Mouse (Mus musculus): ENCODE measurements around the gene Mmrn1. TPM values are rescaled to one million over a fixed set of nuclear protein-coding genes. Genes with fewer than 3 reads are reported as not detected.

Gene Mmrn1
- total RNA-seq, 1 experiment = not detected

DNA sequence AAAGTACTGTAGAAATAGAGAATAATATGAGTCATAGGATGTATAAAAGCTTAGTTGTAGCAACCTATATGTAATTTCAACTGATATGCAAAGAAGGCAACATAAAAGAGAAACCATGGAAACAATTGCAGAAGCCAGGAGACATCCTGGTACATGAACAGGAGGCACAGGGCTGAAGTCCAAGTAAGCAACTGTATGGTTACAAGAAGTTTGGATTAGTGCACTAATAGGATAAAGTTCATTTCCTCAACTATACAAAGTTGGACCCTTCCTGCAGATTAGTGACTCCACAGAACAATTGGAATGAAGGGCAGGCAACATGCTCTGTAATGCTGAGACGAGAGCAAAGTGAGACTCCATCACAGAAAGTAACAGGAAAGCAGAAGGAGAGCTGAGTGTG is 59.6 kb downstream of the Mmrn1 start:
- Histone ChIP-seq H3K4me3 (ENCODE audit: insufficient read depth in 1 of 2, low read depth in 1 of 2, low read length in 2 of 2, poor library complexity in 1 of 2, severe bottlenecking in 1 of 2) (no peak overlapping the region), H3K27ac (ENCODE audit: insufficient read depth, low read depth, low read length, poor library complexity, severe bottlenecking) (no peak overlapping the region), H3K9ac (ENCODE audit: insufficient read depth, low read depth, low read length, poor library complexity, severe bottlenecking) (no peak overlapping the region), H3K9me3 (ENCODE audit: control insufficient read depth, insufficient read depth, low read depth, low read length) (no peaks in the 10 kb centered on the region), H3K36me3 (ENCODE audit: control insufficient read depth, insufficient read depth, low read length, poor library complexity, severe bottlenecking) (no peaks in the 10 kb centered on the region), H3K4me1 (ENCODE audit: control insufficient read depth in 2 of 2, insufficient read depth in 2 of 2, low read length in 2 of 2, poor library complexity in 1 of 2) (no peaks in the 10 kb centered on the region)
- in situ Hi-C loops (cut with MboI; ENCODE audit: low sequenced_read_pairs in 2 of 2, unreplicated experiment in 2 of 2) = loop anchor here (10.0 to 25.0 kb wide), 2 partner anchors 303 to 320 kb away; no protein-coding TSS in a partner anchor
- DNase-seq (ENCODE audit: low read depth, low spot score) = no peak
- no peak for TF ChIP-seq CHD2 (IDR thresholded peaks at IDR 0.05; ENCODE audit: low read depth, low read length)
- TF ChIP-seq ZNF384 (IDR thresholded peaks at IDR 0.05; ENCODE audit: low read depth, low read length) = no peak
- no peak for TF ChIP-seq ZC3H11A (IDR thresholded peaks at IDR 0.05; ENCODE audit: borderline replicate concordance, low read depth, low read length)
- no peak for TF ChIP-seq HCFC1 (IDR thresholded peaks at IDR 0.05; ENCODE audit: borderline replicate concordance, insufficient read depth, low read length)
- no peak for TF ChIP-seq MAFK (IDR thresholded peaks at IDR 0.05; ENCODE audit: insufficient read depth, low read depth, low read length)

DNA sequence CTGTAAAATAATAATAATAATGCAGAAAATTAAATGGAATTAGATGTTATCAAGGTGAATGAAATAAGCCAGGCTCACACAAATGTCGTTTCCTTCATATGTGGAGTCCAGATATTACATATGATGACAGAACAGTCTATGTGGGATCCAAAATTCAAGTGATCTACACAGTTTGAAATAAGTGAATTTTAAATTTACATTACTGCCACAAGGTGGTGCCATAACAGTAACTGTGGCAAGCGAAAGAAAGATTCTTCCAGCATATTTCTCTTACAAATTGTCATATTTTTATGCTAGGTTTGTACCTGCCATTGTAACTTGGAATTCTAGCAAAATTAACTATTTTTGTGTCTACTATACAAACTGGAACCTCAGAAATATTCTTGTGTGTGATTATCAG is 61.1 kb downstream of the Mmrn1 start:
- H3K36me3 ChIP-seq (ENCODE audit: control insufficient read depth, insufficient read depth, low read length, poor library complexity, severe bottlenecking) = no peaks in the 10 kb centered on the region
- no peak overlapping the region for H3K4me3 ChIP-seq (ENCODE audit: insufficient read depth in 1 of 2, low read depth in 1 of 2, low read length in 2 of 2, poor library complexity in 1 of 2, severe bottlenecking in 1 of 2)
- H3K9me3 ChIP-seq (ENCODE audit: control insufficient read depth, insufficient read depth, low read depth, low read length) = no peaks in the 10 kb centered on the region
- TF ChIP-seq ZC3H11A (IDR thresholded peaks at IDR 0.05; ENCODE audit: borderline replicate concordance, low read depth, low read length) (peak; percentile 32), HCFC1 (IDR thresholded peaks at IDR 0.05; ENCODE audit: borderline replicate concordance, insufficient read depth, low read length) (no peak)
- no peak overlapping the region for H3K9ac ChIP-seq (ENCODE audit: insufficient read depth, low read depth, low read length, poor library complexity, severe bottlenecking)
- H3K27ac ChIP-seq (ENCODE audit: insufficient read depth, low read depth, low read length, poor library complexity, severe bottlenecking) = no peak overlapping the region
- in situ Hi-C loops (cut with MboI; ENCODE audit: low sequenced_read_pairs in 2 of 2, unreplicated experiment in 2 of 2) = loop anchor here (10.0 to 25.0 kb wide), 2 partner anchors 301 to 319 kb away; no protein-coding TSS in a partner anchor
- DNase-seq (ENCODE audit: low read depth, low spot score) = no peak
- no peaks in the 10 kb centered on the region for H3K4me1 ChIP-seq (ENCODE audit: control insufficient read depth in 2 of 2, insufficient read depth in 2 of 2, low read length in 2 of 2, poor library complexity in 1 of 2)

DNA sequence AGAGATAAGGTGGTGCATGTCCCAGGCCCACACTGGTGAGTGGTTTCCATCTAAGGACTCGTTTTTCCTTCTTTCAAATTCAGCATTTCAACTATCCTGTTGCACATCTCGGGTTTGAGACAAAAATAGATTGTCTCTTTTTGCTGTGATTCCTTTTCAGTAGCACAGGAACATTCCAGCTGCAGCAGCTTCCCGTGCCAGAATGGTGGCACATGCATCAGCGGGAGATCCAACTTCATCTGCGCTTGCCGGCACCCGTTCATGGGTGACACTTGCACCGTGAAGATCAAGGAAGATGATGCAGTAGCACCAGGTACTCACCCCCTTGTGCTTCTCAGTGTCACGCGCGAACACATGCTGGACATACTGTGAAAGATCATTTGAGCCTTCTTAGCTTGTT is 62.1 kb downstream of the Mmrn1 start:
- Histone ChIP-seq H3K9me3 (ENCODE audit: control insufficient read depth, insufficient read depth, low read depth, low read length) (no peaks in the 10 kb centered on the region), H3K4me1 (ENCODE audit: control insufficient read depth in 2 of 2, insufficient read depth in 2 of 2, low read length in 2 of 2, poor library complexity in 1 of 2) (no peaks in the 10 kb centered on the region), H3K27ac (ENCODE audit: insufficient read depth, low read depth, low read length, poor library complexity, severe bottlenecking) (no peak overlapping the region), H3K36me3 (ENCODE audit: control insufficient read depth, insufficient read depth, low read length, poor library complexity, severe bottlenecking) (no peaks in the 10 kb centered on the region), H3K9ac (ENCODE audit: insufficient read depth, low read depth, low read length, poor library complexity, severe bottlenecking) (no peak overlapping the region), H3K4me3 (ENCODE audit: insufficient read depth in 1 of 2, low read depth in 1 of 2, low read length in 2 of 2, poor library complexity in 1 of 2, severe bottlenecking in 1 of 2) (no peak overlapping the region)
- TF ChIP-seq HCFC1 (IDR thresholded peaks at IDR 0.05; ENCODE audit: borderline replicate concordance, insufficient read depth, low read length) = no peak
- TF ChIP-seq MAFK (IDR thresholded peaks at IDR 0.05; ENCODE audit: insufficient read depth, low read depth, low read length) = no peak
- TF ChIP-seq ZC3H11A (IDR thresholded peaks at IDR 0.05; ENCODE audit: borderline replicate concordance, low read depth, low read length) = no peak
- no peak for TF ChIP-seq ZNF384 (IDR thresholded peaks at IDR 0.05; ENCODE audit: low read depth, low read length)
- TF ChIP-seq CHD2 (IDR thresholded peaks at IDR 0.05; ENCODE audit: low read depth, low read length) = no peak
- no peak for DNase-seq (ENCODE audit: low read depth, low spot score)
- in situ Hi-C loops (cut with MboI; ENCODE audit: low sequenced_read_pairs in 2 of 2, unreplicated experiment in 2 of 2) = loop anchor here (10.0 to 25.0 kb wide), 2 partner anchors 300 to 318 kb away; no protein-coding TSS in a partner anchor

DNA sequence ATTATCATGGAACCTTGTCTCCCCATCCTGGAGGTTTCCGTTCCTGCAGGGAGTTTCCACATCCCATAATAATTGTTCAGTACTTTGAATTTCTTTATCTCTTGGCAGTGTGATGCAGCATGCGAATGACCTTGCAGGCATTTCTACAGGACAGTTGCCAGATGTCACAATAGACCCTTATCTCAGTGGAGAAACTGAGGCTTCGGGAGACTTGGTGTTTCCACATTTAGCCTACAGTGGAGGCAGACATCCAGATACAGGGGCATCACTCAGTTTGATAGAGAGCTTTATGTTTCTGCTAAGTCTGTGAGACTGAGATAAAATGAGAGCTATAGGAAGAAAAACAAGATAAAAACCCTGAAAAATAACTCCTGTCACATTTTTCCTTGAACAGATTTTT is 63.0 kb downstream of the Mmrn1 start:
- TF ChIP-seq ZC3H11A (IDR thresholded peaks at IDR 0.05; ENCODE audit: borderline replicate concordance, low read depth, low read length) = no peak
- TF ChIP-seq HCFC1 (IDR thresholded peaks at IDR 0.05; ENCODE audit: borderline replicate concordance, insufficient read depth, low read length) = no peak
- TF ChIP-seq ZNF384 (IDR thresholded peaks at IDR 0.05; ENCODE audit: low read depth, low read length) = no peak
- no peak for TF ChIP-seq MAFK (IDR thresholded peaks at IDR 0.05; ENCODE audit: insufficient read depth, low read depth, low read length)
- no peak for TF ChIP-seq CHD2 (IDR thresholded peaks at IDR 0.05; ENCODE audit: low read depth, low read length)
- Histone ChIP-seq H3K36me3 (ENCODE audit: control insufficient read depth, insufficient read depth, low read length, poor library complexity, severe bottlenecking) (no peaks in the 10 kb centered on the region), H3K9me3 (ENCODE audit: control insufficient read depth, insufficient read depth, low read depth, low read length) (no peaks in the 10 kb centered on the region), H3K4me1 (ENCODE audit: control insufficient read depth in 2 of 2, insufficient read depth in 2 of 2, low read length in 2 of 2, poor library complexity in 1 of 2) (peaks cover 2% of the 10 kb centered on the region in 2 experiments; a peak in 2 of 4 replicates), H3K9ac (ENCODE audit: insufficient read depth, low read depth, low read length, poor library complexity, severe bottlenecking) (no peak overlapping the region), H3K27ac (ENCODE audit: insufficient read depth, low read depth, low read length, poor library complexity, severe bottlenecking) (no peak overlapping the region), H3K4me3 (ENCODE audit: insufficient read depth in 1 of 2, low read depth in 1 of 2, low read length in 2 of 2, poor library complexity in 1 of 2, severe bottlenecking in 1 of 2) (no peak overlapping the region)
- in situ Hi-C loops (cut with MboI; ENCODE audit: low sequenced_read_pairs in 2 of 2, unreplicated experiment in 2 of 2) = loop anchor here (10.0 to 25.0 kb wide), 2 partner anchors 299 to 317 kb away; no protein-coding TSS in a partner anchor
- DNase-seq (ENCODE audit: low read depth, low spot score) = no peak

DNA sequence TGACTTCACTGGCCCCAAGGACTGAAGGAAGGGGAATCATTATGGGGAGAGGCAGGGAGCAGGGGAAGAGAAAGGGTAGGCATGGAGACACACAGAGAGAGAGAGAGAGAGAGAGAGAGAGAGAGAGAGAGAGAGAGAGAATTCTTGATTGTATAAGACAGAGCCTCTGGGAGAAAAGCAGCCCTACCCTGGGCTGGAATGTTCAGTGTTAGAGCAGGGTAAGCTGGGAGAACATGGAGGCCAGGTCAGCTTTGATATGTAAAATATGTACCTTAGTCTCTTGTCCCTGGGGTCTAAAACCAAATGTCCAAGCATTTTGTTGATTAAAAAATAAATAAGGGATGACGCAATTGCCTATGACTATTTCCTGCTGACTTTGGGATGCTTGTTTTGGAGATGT is 67.6 kb downstream of the Mmrn1 start:
- in situ Hi-C loops (cut with MboI; ENCODE audit: low sequenced_read_pairs in 2 of 2, unreplicated experiment in 2 of 2) = loop anchor here in 1 of 2 experiments (25.0 kb wide), 1 partner anchor 295 kb away; no protein-coding TSS in a partner anchor
- H3K36me3 ChIP-seq (ENCODE audit: control insufficient read depth, insufficient read depth, low read length, poor library complexity, severe bottlenecking) = no peaks in the 10 kb centered on the region

More for the DNA sequence above, 67.6 kb downstream of the Mmrn1 start:
- Histone ChIP-seq H3K27ac (ENCODE audit: insufficient read depth, low read depth, low read length, poor library complexity, severe bottlenecking) (no peak overlapping the region; the same call in 1 of the 2 replicates), H3K4me3 (ENCODE audit: insufficient read depth in 1 of 2, low read depth in 1 of 2, low read length in 2 of 2, poor library complexity in 1 of 2, severe bottlenecking in 1 of 2) (no peak overlapping the region), H3K9me3 (ENCODE audit: control insufficient read depth, insufficient read depth, low read depth, low read length) (no peaks in the 10 kb centered on the region), H3K4me1 (ENCODE audit: control insufficient read depth in 2 of 2, insufficient read depth in 2 of 2, low read length in 2 of 2, poor library complexity in 1 of 2) (peaks cover 8 to 15% of the 10 kb centered on the region in 2 experiments; a peak in 2 of 4 replicates), H3K9ac (ENCODE audit: insufficient read depth, low read depth, low read length, poor library complexity, severe bottlenecking) (no peak overlapping the region)
- TF ChIP-seq HCFC1 (IDR thresholded peaks at IDR 0.05; ENCODE audit: borderline replicate concordance, insufficient read depth, low read length) (no peak), CHD2 (IDR thresholded peaks at IDR 0.05; ENCODE audit: low read depth, low read length) (no peak)
- no peak for DNase-seq (ENCODE audit: low read depth, low spot score)
